Mouse (Mus musculus): ENCODE results near the gene Vps29. TPM values are rescaled to one million over a fixed set of nuclear protein-coding genes. Genes with fewer than 3 reads are reported as not detected.

Gene Vps29
- polyA plus RNA-seq, 1 experiment from 2014 or later: 184 TPM

- no peak overlapping the region for H3K9ac ChIP-seq
- no peaks in the 10 kb centered on the region for H3K9me3 ChIP-seq (replicated peaks)
- H3K4me1 ChIP-seq: no peaks in the 10 kb centered on the region
- no peak for ATAC-seq (ENCODE audit: insufficient number of reproducible peaks, low FRiP score, low TSS enrichment, low read depth)
- 85% methylated on average over 7 of the region's 7 CpGs for WGBS
- H3K27ac ChIP-seq (replicated peaks): no peak overlapping the region
- H3K27me3 ChIP-seq: no peaks in the 10 kb centered on the region
- H3K4me3 ChIP-seq (replicated peaks): no peak overlapping the region
- H3K36me3 ChIP-seq: no peaks in the 10 kb centered on the region
- no peak overlapping the region for H3K4me2 ChIP-seq (replicated peaks)
Observed at GRCm38 (mm10) chr5:122336554-122337294, 17.4 kb upstream of the Vps29 start.

GRCm38 (mm10) chr5:122342874-122343273, 11.3 kb upstream of the Vps29 start:
- no peaks in the 10 kb centered on the region for H3K36me3 ChIP-seq
- no peaks in the 10 kb centered on the region for H3K27me3 ChIP-seq
- H3K4me1 ChIP-seq: no peaks in the 10 kb centered on the region
- H3K9ac ChIP-seq: no peak overlapping the region
- no peak overlapping the region for H3K27ac ChIP-seq (replicated peaks)
- no peak overlapping the region for H3K4me2 ChIP-seq (replicated peaks)
- WGBS: 78% methylated on average over 1 of the region's 1 CpGs
- H3K4me3 ChIP-seq (replicated peaks): no peak overlapping the region
- no peaks in the 10 kb centered on the region for H3K9me3 ChIP-seq (replicated peaks)
- no peak for ATAC-seq (ENCODE audit: insufficient number of reproducible peaks, low FRiP score, low TSS enrichment, low read depth)

DNA sequence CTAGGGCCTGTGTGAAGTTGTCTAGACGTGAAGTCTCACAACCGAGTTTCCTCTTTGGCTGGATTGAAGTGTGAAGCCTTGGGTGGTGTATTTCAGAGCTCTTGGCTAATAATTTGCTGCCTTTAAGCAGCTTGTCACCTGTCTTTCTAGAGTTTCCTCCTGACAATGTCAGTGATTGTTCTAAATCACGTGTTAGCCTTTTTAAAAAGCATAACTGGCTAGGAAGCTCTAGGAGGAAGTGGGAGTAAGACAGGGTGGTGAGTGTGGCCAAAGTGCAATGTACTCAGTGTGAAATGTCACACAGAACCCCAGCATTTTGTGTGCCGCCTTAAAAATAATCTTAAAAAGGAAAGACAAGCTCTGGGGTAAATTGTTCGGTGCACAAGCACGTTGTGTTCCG, 10.4 kb upstream of the Vps29 start:
- H3K4me2 ChIP-seq (replicated peaks): no peak overlapping the region
- no peak overlapping the region for H3K27ac ChIP-seq (replicated peaks)
- no peaks in the 10 kb centered on the region for H3K36me3 ChIP-seq
- no peak for ATAC-seq (ENCODE audit: insufficient number of reproducible peaks, low FRiP score, low TSS enrichment, low read depth)
- H3K9ac ChIP-seq: no peak overlapping the region
- H3K27me3 ChIP-seq: no peaks in the 10 kb centered on the region
- 46% methylated on average over 7 of the region's 7 CpGs for WGBS
- no peaks in the 10 kb centered on the region for H3K9me3 ChIP-seq (replicated peaks)
- no peak overlapping the region for H3K4me3 ChIP-seq (replicated peaks)
- H3K4me1 ChIP-seq: no peaks in the 10 kb centered on the region

DNA sequence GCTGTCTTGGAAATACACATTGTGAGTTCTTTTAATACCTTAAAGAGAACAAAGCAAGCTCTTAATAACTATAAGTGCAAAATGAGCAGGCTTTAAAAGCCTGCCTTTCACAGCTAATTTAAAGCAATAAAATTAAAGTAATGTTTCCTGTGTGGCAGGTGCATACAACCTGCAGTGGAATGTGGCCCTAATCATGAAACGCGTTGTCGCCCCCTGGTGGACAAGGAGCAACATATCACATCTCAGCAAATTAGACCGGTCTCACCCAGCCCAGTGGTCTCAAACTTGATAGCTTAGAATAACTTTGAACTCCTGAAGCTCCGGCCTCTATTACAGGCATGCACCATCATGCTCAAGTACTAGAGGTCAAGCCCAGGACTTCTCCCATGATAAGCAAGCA, 9.9 kb upstream of the Vps29 start:
- 7% methylated on average over 5 of the region's 5 CpGs for WGBS
- no peak overlapping the region for H3K9ac ChIP-seq
- H3K9me3 ChIP-seq (replicated peaks): no peaks in the 10 kb centered on the region
- no peaks in the 10 kb centered on the region for H3K27me3 ChIP-seq
- H3K4me1 ChIP-seq: no peaks in the 10 kb centered on the region
- H3K4me3 ChIP-seq (replicated peaks): no peak overlapping the region
- H3K36me3 ChIP-seq: no peaks in the 10 kb centered on the region
- H3K4me2 ChIP-seq (replicated peaks): no peak overlapping the region
- ATAC-seq (ENCODE audit: insufficient number of reproducible peaks, low FRiP score, low TSS enrichment, low read depth): no peak
- no peak overlapping the region for H3K27ac ChIP-seq (replicated peaks)

- no peaks in the 10 kb centered on the region for H3K4me1 ChIP-seq
- H3K4me3 ChIP-seq (replicated peaks): no peak overlapping the region
- H3K9me3 ChIP-seq (replicated peaks): no peaks in the 10 kb centered on the region
- no peak overlapping the region for H3K9ac ChIP-seq
- no peak for ATAC-seq (ENCODE audit: insufficient number of reproducible peaks, low FRiP score, low TSS enrichment, low read depth)
- 69% methylated on average over 4 of the region's 4 CpGs for WGBS
- no peak overlapping the region for H3K4me2 ChIP-seq (replicated peaks)
- H3K27me3 ChIP-seq: no peaks in the 10 kb centered on the region
- no peaks in the 10 kb centered on the region for H3K36me3 ChIP-seq
- no peak overlapping the region for H3K27ac ChIP-seq (replicated peaks)
Observed at GRCm38 (mm10) chr5:122345777-122346176, 8.4 kb upstream of the Vps29 start.

DNA sequence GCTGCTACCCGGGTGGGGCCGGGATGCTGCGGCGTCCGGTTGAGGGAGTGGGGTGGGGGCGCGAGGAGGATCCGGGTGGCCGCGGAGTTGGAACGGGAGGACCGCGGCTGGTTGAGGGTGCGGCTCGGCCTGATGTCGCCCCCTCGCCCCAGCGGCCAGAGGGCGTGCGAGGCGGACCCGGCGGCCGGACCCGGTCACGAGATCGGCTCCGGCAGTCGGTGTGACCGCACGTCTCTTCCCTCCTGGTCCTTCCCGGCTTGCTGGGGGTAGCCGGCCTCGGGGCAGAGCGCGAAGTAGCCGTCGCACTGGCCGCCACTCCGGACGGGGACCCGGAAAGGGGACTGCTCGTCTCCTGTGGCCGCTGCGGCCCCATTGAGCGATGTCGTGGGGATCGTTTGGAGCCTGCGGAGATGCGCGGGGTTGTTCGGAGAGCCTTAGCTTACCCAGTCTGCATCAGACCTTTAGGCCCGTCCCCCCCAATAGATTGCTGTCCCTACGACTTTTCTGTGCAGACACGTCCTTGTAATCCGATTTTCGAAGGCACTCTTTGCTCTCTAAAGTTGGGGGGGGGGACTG, 411 bp downstream of the Vps29 start:
- Histone ChIP-seq H3K9me3 (replicated peaks) (no peaks in the 10 kb centered on the region), H3K9ac (peak overlapping the region; percentile 78), H3K36me3 (no peaks in the 10 kb centered on the region), H3K4me3 (replicated peaks) (peak overlapping the region; percentile 96), H3K4me1 (no peaks in the 10 kb centered on the region), H3K27ac (replicated peaks) (peak overlapping the region; percentile 73), H3K4me2 (replicated peaks) (peak overlapping the region; percentile 74), H3K27me3 (no peaks in the 10 kb centered on the region)
- peak; percentile 71 for ATAC-seq (ENCODE audit: insufficient number of reproducible peaks, low FRiP score, low TSS enrichment, low read depth)
- WGBS: under 1% methylated on average over 53 of the region's 57 CpGs

- under 1% methylated on average over 38 of the region's 46 CpGs for WGBS
- ATAC-seq (ENCODE audit: insufficient number of reproducible peaks, low FRiP score, low TSS enrichment, low read depth): peak; percentile 79
Observed at GRCm38 (mm10) chr5:122371591-122372191, 17.5 kb downstream of the Vps29 start, which contains the start of gene Gpn3. Gene Gpn3, plus strand, starts transcription at chr5:122371876.

GRCm38 (mm10) chr5:122372192-122372769, 18.1 kb downstream of the Vps29 start, which contains the start of gene Fam216a:
Gene Fam216a, minus strand, starts transcription at chr5:122372364.
- H3K27ac ChIP-seq (replicated peaks): peak within 1 kb of the TSS; percentile 94
- peak; percentile 93 for ATAC-seq (ENCODE audit: insufficient number of reproducible peaks, low FRiP score, low TSS enrichment, low read depth)
- peak within 1 kb of the TSS; percentile 74 for H3K9ac ChIP-seq
- peaks cover 12% of the 10 kb centered on the region for H3K4me1 ChIP-seq
- no peaks in the 10 kb centered on the region for H3K27me3 ChIP-seq
- peak within 1 kb of the TSS; percentile 69 for H3K4me3 ChIP-seq (replicated peaks)
- peaks cover 38% of the 10 kb centered on the region for H3K36me3 ChIP-seq
- H3K4me2 ChIP-seq (replicated peaks): peak within 1 kb of the TSS; percentile 69
- H3K9me3 ChIP-seq (replicated peaks): no peaks in the 10 kb centered on the region
- 0% methylated on average over 53 of the region's 53 CpGs for WGBS

More at GRCm38 (mm10) chr5:122371591-122372191, 17.5 kb downstream of the Vps29 start, which contains the start of gene Gpn3:
- peak within 1 kb of the TSS; percentile 69 for H3K4me3 ChIP-seq (replicated peaks)
- H3K4me2 ChIP-seq (replicated peaks): peak within 1 kb of the TSS; percentile 69
- H3K27ac ChIP-seq (replicated peaks): peak within 1 kb of the TSS; percentile 94
- H3K4me1 ChIP-seq: peaks cover 12% of the 10 kb centered on the region
- H3K9me3 ChIP-seq (replicated peaks): no peaks in the 10 kb centered on the region
- H3K9ac ChIP-seq: peak within 1 kb of the TSS; percentile 74
- no peaks in the 10 kb centered on the region for H3K27me3 ChIP-seq
- peaks cover 39% of the 10 kb centered on the region for H3K36me3 ChIP-seq

GRCm38 (mm10) chr5:122372878-122373277, 18.7 kb downstream of the Vps29 start:
- H3K9me3 ChIP-seq (replicated peaks): no peaks in the 10 kb centered on the region
- H3K4me1 ChIP-seq: peaks cover 12% of the 10 kb centered on the region
- no peaks in the 10 kb centered on the region for H3K27me3 ChIP-seq
- peak overlapping the region; percentile 69 for H3K4me2 ChIP-seq (replicated peaks)
- peak overlapping the region; percentile 71 for H3K9ac ChIP-seq
- WGBS: 5% methylated on average over 5 of the region's 5 CpGs
- peak overlapping the region; percentile 94 for H3K27ac ChIP-seq (replicated peaks)
- ATAC-seq (ENCODE audit: insufficient number of reproducible peaks, low FRiP score, low TSS enrichment, low read depth): no peak
- peaks cover 33% of the 10 kb centered on the region for H3K36me3 ChIP-seq
- peak overlapping the region; percentile 69 for H3K4me3 ChIP-seq (replicated peaks)

DNA sequence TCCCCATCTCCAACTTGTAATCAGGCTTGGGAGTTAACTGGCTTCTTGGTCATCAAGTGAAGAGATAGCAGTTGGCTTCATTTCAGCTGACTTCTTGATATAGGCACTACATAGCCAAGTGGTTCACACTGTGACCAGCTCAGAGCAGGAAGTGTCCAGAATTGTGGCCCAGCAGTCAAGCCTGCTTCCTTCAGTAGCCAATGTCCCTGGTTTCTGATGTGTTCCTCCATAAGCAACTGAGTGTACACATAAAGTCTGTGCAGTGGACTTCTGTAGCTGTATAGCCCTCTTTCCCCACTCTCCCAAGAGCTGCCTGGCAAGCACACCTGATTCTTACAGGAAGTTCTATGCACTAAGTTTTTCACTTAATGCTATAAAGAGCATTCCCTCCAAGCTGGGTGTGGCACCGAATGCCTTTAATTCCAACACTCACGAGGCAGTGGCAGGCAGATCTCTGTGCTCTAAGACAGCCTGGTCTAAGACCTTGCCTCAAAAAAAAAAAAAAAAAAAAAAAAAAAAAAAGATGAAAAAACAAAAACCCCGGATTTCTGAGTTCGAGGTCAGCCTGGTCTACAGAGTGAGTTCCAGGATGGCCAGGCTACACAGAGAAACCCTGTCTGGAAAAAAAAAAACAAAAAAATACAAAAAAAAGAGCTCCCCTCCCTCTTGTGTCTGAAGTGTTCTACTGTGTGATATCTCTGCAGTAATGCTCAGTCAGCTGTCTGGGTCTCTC, 23.1 kb downstream of the Vps29 start:
- 87% methylated on average over 4 of the region's 4 CpGs for WGBS
- Histone ChIP-seq H3K4me3 (replicated peaks) (no peak overlapping the region), H3K9me3 (replicated peaks) (no peaks in the 10 kb centered on the region), H3K4me1 (peaks cover 12% of the 10 kb centered on the region), H3K36me3 (peaks cover 43% of the 10 kb centered on the region), H3K9ac (no peak overlapping the region), H3K27ac (replicated peaks) (no peak overlapping the region), H3K27me3 (no peaks in the 10 kb centered on the region), H3K4me2 (replicated peaks) (no peak overlapping the region)
- no peak for ATAC-seq (ENCODE audit: insufficient number of reproducible peaks, low FRiP score, low TSS enrichment, low read depth)

GRCm38 (mm10) chr5:122378171-122378570, 24.0 kb downstream of the Vps29 start:
- Histone ChIP-seq H3K9me3 (replicated peaks) (no peaks in the 10 kb centered on the region), H3K4me1 (peaks cover 6% of the 10 kb centered on the region), H3K27ac (replicated peaks) (no peak overlapping the region), H3K4me3 (replicated peaks) (no peak overlapping the region), H3K27me3 (no peaks in the 10 kb centered on the region), H3K36me3 (peaks cover 49% of the 10 kb centered on the region), H3K4me2 (replicated peaks) (no peak overlapping the region), H3K9ac (no peak overlapping the region)
- ATAC-seq (ENCODE audit: insufficient number of reproducible peaks, low FRiP score, low TSS enrichment, low read depth): no peak
- 90% methylated on average over 12 of the region's 12 CpGs for WGBS

All from embryonic facial prominence, embryonic 15.5 days (tissue).